Mouse (Mus musculus): ENCODE data around the gene Samd14.

Samd14 gene

DNA sequence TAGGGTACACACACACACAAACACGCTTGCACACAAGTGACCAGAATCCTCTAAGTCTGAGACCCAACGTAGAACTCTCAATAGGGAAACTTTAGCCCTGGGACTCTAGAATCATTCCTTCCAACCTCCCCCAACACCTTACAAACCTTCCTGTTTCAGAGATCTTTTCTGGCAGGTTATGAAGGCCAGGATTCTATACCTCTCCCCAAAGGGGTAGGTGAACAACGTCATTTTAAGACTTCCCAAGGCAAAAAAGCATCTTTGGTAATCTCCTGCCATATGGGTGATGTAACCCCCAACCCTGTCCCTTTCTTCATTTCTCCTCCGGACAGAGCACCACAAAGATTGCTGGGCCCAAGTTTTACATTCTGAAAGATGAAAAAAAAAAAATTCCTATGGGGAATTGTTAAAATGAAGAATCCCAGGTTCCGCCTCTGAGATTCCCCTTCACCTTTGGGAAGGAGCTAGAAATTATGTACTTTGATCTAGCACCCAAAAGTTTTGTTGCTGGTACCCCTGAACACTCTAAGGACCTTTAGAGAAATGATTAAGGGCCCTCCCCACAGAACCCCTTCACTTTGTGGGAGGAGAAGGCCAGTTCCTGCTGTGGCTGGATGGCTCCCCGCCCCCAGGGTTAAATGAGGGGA is 19.5 kb upstream of the Samd14 start:
- no peak for DNase-seq (ENCODE audit: low read depth)

GRCm38 (mm10) chr11:94990749-94991577 is 18.7 kb upstream of the Samd14 start, which contains the start of gene Ppp1r9b:
TSS of gene Ppp1r9b (plus strand) at chr11:94991035.
- DNase-seq (ENCODE audit: low read depth), result peak; percentile 85

DNA sequence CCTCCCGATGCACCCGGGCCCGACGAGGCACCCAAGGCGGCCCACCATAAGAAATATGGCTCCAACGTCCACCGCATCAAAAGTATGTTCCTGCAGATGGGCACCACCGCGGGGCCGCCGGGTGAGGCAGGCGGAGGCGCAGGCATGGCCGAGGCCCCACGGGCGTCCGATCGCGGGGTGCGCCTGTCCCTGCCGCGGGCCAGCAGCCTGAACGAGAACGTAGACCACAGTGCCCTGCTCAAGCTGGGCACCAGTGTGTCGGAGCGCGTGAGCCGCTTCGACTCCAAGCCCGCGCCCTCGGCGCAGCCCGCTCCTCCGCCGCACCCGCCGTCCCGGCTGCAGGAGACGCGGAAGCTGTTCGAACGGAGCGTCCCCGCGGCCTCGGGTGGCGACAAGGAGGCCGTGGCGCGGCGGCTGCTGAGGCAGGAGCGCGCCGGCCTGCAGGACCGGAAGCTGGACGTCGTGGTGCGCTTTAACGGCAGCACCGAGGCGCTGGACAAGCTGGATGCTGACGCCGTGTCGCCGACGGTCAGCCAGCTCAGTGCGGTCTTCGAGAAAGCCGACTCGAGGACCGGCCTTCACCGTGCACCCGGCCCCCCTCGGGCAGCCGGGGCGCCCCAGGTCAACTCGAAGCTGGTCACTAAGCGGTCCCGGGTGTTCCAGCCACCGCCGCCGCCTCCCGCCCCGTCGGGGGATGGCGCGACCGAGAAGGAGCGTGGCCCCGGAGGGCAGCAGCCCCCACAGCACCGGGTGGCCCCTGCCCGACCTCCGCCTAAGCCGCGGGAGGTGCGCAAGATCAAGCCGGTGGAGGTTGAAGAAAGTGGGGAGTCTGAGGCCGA is 17.8 kb upstream of the Samd14 start:
- DNase-seq (ENCODE audit: low read depth), result no peak

- DNase-seq (ENCODE audit: low read depth), result no peak
These were observed 17.3 kb upstream of the Samd14 start for GRCm38 (mm10) chr11:94992480-94992753.

DNA sequence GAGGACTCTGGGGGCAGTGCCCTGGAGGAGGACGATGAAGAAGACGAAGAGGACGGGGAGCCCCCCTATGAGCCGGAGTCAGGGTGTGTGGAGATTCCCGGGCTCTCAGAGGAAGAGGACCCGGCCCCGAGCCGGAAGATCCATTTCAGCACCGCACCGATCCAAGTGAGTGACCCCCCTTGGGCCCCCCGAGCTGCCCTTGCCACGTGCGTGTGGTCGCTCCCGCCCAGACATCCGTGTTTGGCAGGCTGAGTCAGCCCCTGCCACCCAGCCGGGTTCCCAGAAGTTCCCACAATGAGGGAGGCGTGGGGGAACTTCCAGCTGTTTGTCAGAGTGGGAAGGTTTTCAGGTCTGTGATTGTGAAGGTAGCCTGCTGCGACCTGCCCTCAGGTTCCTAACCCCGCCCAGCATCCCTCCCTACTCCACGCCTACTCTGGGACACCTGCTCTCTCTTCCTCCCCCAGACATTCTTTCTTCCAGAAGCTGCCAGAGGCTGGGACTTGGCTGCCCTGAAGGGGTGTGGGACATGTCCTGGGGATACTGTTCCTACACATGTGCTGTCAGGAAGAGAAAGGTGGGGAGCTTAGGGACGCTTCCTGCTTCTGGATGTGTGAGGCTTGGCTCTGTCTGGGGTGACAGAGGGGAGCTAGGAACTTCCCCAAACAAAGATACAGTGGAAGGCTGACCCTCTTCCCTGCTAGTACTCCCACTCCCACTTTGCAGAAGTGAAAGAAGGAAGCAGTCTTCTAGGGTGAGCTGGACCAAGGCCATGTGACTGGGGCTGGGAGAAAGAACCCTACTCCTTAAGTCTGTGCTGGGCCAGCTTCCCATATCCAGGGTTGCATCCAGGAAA is 16.7 kb upstream of the Samd14 start:
- DNase-seq (ENCODE audit: low read depth), result no peak

DNA sequence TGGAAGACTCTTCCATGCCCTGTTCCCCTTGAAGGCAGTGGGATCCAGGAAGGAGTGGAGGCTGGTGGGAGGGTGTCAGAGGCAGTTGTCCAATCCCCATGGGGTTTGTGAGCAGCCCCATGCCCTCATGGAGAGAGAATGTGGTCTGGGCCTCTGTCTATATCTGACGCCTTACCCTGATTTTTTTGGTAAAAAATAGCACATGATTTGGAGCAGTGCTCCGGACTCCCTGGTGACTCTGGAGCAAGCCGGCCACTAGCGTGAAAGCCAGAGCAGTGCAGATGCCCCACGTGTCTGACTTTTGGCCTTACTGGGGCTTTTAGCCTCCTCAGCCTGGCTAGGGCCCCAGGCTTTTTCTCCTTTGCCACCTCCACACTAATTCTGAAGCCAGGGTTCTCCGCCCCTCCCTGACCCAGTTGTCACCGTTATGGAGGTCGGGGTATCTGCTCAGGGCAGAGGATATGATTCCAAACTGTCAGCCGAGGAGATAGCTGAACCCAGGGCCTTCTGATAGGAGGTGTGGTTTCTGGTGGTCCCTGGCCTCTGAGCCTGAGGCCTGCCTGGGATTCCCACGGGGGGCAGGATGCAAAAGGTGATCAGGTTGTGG is 15.4 kb upstream of the Samd14 start:
- DNase-seq (ENCODE audit: low read depth), result no peak

GRCm38 (mm10) chr11:94994947-94995772 is 14.5 kb upstream of the Samd14 start:
- no peak for DNase-seq (ENCODE audit: low read depth)

GRCm38 (mm10) chr11:94996101-94996500 is 13.6 kb upstream of the Samd14 start:
- no peak for DNase-seq (ENCODE audit: low read depth)

DNA sequence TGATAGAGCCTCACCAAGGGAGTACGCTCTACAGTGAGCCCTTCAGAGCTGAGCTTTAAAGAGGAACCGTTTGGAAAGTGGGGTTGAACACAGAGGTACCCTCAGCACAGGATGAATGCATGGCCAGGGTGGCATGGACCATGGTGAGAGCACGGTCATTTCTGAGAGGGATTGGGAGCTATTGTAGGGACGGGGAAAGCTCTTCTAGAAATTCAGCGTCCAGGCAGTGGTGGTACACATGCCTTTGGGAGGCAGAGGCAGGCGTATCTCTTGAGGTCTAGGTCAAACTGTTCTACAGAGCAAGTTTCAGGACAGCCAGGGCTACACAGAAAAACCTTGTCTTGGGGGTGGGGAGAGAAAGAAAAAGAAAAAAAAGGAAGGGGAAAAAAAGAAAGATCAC is 12.7 kb upstream of the Samd14 start:
- DNase-seq (ENCODE audit: low read depth), result no peak

- no peak for DNase-seq (ENCODE audit: low read depth)
These were observed 12.1 kb upstream of the Samd14 start for GRCm38 (mm10) chr11:94997596-94997995.

GRCm38 (mm10) chr11:94998041-94998531 is 11.6 kb upstream of the Samd14 start:
- DNase-seq (ENCODE audit: low read depth), result no peak

DNA sequence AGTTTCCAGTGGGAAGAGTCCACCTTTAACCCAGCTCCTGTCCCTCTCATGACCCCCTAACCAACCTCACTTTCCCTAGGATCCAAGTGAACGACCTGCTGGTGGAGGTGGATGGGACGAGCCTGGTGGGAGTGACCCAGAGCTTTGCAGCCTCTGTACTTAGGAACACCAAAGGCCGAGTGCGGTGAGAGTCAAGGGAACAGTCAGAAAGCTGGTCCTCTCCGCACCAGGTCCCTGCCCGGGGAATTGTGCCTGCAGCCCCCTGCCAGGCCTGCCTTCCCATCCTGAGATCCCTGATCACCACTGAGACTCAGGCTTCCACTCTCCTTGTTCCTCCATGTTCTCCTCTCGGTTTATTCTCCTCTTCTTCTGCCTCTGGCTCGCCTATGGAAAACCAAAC is 9.6 kb upstream of the Samd14 start:
- no peak for DNase-seq (ENCODE audit: low read depth)

DNA sequence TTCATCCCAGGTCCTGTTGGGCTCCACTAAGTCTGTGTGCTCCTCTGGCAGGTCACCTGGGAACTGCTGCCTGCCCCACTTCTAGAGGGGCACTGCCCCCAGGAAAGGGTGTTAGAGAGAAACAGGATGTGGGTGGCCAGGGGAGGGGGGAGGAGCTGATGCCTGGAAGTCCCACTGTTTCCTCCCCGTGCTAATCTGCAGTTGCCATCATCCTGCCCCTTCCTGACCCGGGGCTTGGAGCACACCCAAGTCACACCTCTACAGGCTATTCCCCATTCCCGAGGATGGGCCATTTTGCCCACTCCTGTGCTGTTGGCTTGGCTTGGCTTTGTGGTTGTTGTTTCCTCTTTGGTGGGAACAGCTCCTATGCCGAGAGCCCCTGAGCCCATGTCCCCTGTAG is 9.1 kb upstream of the Samd14 start:
- DNase-seq (ENCODE audit: low read depth), result no peak

DNA sequence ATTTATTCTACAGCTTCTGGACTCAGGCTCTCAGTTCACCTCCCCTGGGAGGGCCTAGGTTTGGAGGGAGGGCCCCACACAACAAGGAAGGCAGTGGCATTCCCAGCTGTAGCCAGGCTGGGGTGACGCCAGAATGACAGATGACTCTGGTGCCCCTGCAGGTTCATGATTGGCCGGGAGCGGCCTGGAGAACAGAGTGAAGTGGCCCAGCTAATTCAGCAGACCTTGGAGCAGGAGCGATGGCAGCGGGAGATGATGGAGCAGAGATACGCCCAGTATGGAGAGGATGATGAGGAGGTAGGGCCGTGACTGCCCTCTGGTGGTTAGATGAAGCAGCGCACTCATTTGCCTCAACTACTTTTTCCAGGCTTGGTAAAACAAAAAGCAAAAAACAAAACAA is 8.6 kb upstream of the Samd14 start:
- DNase-seq (ENCODE audit: low read depth), result no peak

DNA sequence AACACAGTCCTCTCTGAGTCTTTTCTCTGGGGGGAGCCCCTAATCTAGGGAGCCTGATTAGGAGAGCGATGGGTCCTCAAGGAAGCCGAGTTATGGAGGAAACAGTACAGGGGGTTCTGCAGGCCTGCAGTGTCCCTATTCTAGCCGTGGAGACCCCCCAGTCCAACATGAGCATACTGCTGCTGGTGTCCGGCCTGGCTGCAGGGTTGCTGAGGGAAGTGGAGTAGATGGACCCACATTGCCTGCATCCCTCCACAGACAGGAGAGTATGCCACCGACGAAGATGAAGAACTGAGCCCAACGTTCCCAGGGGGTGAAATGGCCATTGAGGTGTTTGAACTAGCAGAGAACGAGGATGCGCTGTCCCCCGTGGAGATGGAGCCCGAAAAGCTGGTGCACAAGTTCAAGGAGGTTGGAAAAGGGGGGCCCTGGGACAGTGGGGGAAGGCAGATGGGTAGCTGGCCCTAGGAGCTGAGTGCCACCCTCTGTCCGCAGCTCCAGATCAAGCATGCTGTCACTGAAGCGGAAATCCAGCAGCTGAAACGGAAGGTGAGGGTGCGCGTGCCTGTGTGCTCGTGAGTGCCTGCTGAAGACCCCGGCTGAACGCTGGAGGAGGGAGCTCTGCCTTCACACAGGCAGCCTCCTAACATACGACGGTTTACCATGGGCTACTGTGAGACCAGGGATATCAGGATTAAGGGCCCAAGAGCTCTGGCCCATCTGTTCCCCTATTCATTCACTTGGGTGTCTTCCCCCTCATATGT is 7.9 kb upstream of the Samd14 start:
- DNase-seq (ENCODE audit: low read depth), result no peak

- DNase-seq (ENCODE audit: low read depth), result no peak
These were observed 7.0 kb upstream of the Samd14 start for GRCm38 (mm10) chr11:95002705-95003104.

- DNase-seq (ENCODE audit: low read depth), result no peak
These were observed 5.3 kb upstream of the Samd14 start for GRCm38 (mm10) chr11:95004136-95004936.

DNA sequence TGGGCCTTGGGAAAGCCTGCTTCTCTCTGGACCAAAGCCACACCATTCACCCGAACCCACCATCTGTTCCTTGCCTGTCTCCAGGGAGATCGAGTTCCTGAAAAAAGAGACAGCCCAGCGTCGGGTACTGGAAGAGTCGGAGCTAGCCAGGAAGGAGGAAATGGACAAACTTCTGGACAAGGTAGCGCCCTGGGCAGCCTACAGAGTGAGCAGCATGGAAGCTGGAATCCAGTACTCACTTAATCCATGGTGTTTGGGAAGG is 4.8 kb upstream of the Samd14 start:
- DNase-seq (ENCODE audit: low read depth), result no peak

- DNase-seq (ENCODE audit: low read depth), result no peak
These were observed 3.6 kb upstream of the Samd14 start for GRCm38 (mm10) chr11:95006038-95006437.
